Mouse (Mus musculus) cortical plate, adult 2 months (tissue): ENCODE measurements around the gene Ocm.

Experiments
- CTCF ChIP-seq: fragments of 200-500 bp; IDR thresholded peaks from 2 replicates; pipeline ENCODE4 v1.5.1; 2011; ENCODE audit warnings: mild to moderate bottlenecking, control low read depth, low read length; ENCODE audit not compliant: insufficient read depth; ENCODE audit errors: extremely low read depth
- POLR2A ChIP-seq: fragments of 200-500 bp; IDR thresholded peaks from 2 replicates; pipeline ENCODE4 v1.6.1; 2011; ENCODE audit warnings: mild to moderate bottlenecking, low read length, control low read depth; ENCODE audit not compliant: insufficient read depth; ENCODE audit errors: extremely low read depth

- TF ChIP-seq CTCF (no peak), POLR2A (no peak)
Observed at GRCm38 (mm10) chr5:143976232-143976631, 50.2 kb downstream of the Ocm start.
